Mouse (Mus musculus) mesoderm, embryonic 11.5 days (tissue): ENCODE measurements at regions not wholly inside any gene's neighbourhood (a gene's known extent, or its start where the extent isn't known, plus 50 kb on each side); places are given as distances from the start of the nearest gene placed in this dataset.

Experiments used
- DNase-seq: peaks from one replicate; pipeline ENCODE4 v3.0.0-alpha.2; 2012; ENCODE audit warnings: low read depth, low spot score

GRCm38 (mm10) chr13:5773811-5774210 lies 87.5 kb upstream of the Klf6 start:
- DNase-seq = no peak

- DNase-seq = no peak
Observed at GRCm38 (mm10) chr13:5778443-5779171, 82.7 kb upstream of the Klf6 start.

- DNase-seq = no peak
Observed at GRCm38 (mm10) chr13:5779410-5779809, 81.9 kb upstream of the Klf6 start.

- no peak for DNase-seq
Observed at GRCm38 (mm10) chr13:5782540-5782939, 78.7 kb upstream of the Klf6 start.

- DNase-seq = no peak
Observed at GRCm38 (mm10) chr13:5787114-5787513, 74.2 kb upstream of the Klf6 start.

- DNase-seq = no peak
Observed at GRCm38 (mm10) chr13:5789302-5789701, 72.0 kb upstream of the Klf6 start.

GRCm38 (mm10) chr13:5802079-5802478 lies 59.2 kb upstream of the Klf6 start:
- no peak for DNase-seq

GRCm38 (mm10) chr13:5802826-5803225 lies 58.5 kb upstream of the Klf6 start:
- peak; percentile 54 for DNase-seq

GRCm38 (mm10) chr13:5803540-5804380 lies 57.5 kb upstream of the Klf6 start:
- no peak for DNase-seq

GRCm38 (mm10) chr13:5804381-5804941 lies 56.8 kb upstream of the Klf6 start:
- DNase-seq = no peak

GRCm38 (mm10) chr13:5808380-5808779 lies 52.9 kb upstream of the Klf6 start:
- no peak for DNase-seq
